Mouse (Mus musculus) right cerebral cortex, postnatal 25 days (tissue): Measurements from ENCODE around the gene Foxi3.

Experiments
- DNase-seq: peaks from one replicate; pipeline ENCODE4 v3.0.0; 2022

Foxi3 gene

DNA sequence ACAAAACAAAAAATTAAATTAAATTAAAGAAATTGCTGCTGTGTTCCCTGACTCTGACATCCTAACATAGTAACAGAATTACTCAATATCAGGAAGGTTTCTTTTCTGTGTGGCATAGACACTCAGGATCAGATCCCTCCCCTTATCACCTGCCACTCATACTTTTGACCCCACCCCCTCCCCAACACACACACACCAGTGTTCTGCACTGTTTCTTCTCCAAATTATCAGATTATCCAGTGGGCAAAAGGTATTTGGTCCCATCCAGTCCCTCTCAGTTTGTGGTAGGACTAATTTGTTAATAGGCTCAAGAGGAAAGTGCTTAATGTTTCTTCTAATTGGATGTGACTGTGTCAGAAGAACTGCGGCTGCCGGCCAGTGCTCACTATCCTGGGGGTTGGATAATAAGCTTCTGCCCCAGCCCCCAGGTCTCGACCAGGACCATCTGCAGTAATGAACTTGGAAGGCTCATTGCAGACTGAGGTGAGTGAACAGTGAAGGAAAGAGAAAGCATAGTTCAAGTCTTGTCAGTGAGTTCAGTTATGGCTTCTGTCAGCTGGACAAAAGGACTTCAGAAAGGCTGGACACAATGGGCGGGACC is 39.9 kb downstream of the Foxi3 start:
- DNase-seq: no peak

GRCm38 (mm10) chr6:71002656-71003055 is 46.3 kb downstream of the Foxi3 start:
- no peak for DNase-seq

DNA sequence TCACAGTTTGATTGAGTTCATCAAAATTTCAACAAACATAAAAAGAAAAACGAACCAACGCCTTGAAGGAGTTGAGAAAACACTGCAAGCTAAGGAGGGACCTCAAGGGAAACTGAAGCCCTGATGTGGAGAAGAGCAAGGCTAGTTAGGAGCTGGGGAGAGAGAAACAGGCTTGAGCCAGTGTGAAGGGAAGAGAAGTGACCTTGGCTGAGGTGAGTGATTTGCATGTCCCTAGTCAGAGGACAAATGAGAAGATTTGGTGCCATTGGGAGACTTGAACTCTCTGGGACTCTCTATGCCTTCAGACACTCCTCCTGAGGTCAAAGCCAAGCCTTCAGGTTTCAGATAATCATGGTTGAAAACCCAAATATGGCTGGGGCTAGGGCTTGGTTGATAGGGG is 47.8 kb downstream of the Foxi3 start:
- DNase-seq: no peak
